Mouse (Mus musculus): ENCODE measurements around the gene Cnih2. TPM values are rescaled to one million over a fixed set of nuclear protein-coding genes. Genes with fewer than 3 reads are reported as not detected.

The Cnih2 gene
- total RNA-seq (2012; rRNA removed) (0.55 and 0.72 TPM in 2 replicates), total RNA-seq (2014; rRNA removed) (0.23 TPM in 1 of 2 replicates, not detected in the other), polyA plus RNA-seq (2012; ENCODE audit: insufficient read length, low read depth) (1.7 and 2.2 TPM in 2 replicates)

DNA sequence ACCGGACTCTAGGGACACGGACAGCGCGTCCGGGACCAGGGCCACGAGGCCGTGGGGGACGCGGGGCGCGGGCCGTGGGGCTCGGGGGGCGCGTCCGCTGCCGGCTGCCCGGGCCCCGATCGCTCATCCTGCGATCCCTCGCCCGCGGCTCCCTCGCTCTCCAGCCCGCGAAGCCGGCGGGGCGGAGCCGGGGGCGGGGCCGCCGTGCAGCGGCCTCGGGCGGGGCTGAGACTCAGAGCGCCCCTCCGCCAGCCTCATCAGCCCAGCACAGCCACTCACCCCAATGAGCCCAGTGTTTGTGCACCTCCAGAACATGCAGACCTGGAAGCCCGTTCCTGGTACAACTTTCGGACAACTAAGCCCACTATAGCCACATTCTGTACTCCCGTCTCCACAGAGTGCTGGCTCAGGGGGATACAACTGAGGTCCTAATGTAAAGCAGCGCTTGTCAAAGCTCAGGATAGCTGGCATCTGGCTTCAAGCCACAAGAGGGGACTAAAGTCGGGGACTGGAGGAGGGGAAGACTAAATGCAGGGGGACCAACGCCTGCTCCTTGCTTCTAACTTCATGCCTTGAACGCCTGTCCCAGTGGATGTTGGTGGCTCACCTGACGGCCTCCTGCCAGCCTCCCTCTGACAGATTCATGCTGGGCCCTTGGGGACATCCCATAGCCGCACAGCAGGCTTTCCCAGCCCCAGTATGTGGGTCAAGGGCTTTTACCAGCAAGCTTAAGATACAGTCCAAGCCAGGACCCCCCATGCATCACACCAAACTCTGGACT, at the start of gene Cnih2:
Cnih2 (minus strand) TSS at position 159 of the 781 bp plus-strand sequence.
- TF ChIP-seq SMC3 (IDR thresholded peaks at IDR 0.05; ENCODE audit: low read depth, low read length) (no peak), UBTF (IDR thresholded peaks at IDR 0.05; ENCODE audit: low read depth, low read length) (no peak), USF2 (conservative IDR thresholded peaks at IDR 0.05; ENCODE audit: low read depth, low read length) (no peak), RCOR1 (conservative IDR thresholded peaks at IDR 0.05; ENCODE audit: low read depth, low read length) (no peak)
- dilution Hi-C loops (cut with MboI; ENCODE audit: extremely low pct_ligation_motif_present, extremely low pct_unique_long_range_greater_than_20kb, low sequenced_read_pairs), result no loop called here
- H3K4me1 ChIP-seq (ENCODE audit: control insufficient read depth in 1 of 2, insufficient read depth in 2 of 2), result peaks cover 10% of the 10 kb centered on the region in 2 experiments; a peak in 3 of 4 replicates

DNA sequence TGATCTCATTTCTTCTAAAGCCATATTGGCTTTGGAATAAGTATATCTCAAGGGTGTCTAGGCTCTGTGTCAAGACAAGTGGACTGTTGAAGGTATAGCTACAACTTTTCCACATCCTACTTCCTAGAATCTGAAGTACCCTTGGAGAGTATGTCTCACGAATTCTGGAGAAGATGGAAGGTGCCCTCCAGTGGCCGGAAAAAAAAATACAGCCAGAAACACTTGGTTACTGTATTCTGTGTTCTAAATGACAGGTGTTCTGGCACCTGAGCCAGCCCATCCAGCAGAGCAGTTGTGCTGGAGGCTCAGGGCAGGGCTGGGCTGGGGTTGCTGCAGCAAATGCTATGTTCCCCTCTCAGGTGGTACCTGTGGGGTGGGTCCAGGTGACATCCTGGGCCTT, 41.3 kb upstream of the Cnih2 start:
- peaks cover 49 to 57% of the 10 kb centered on the region in 2 experiments for H3K36me3 ChIP-seq (replicated peaks in 1 of 2; ENCODE audit: control insufficient read depth in 1 of 2, insufficient read depth in 1 of 2, low read length in 1 of 2)
- TF ChIP-seq SMC3 (IDR thresholded peaks at IDR 0.05; ENCODE audit: low read depth, low read length), result peak; percentile 71
- TF ChIP-seq CTCF (conservative IDR thresholded peaks at IDR 0.05 in 1 of 2, IDR thresholded peaks at IDR 0.05 in 1 of 2; ENCODE audit: low read depth in 2 of 2, low read length in 2 of 2), result peak; percentile 53 to 85
- TF ChIP-seq RAD21 (IDR thresholded peaks at IDR 0.05; ENCODE audit: low read depth, low read length), result peak; percentile 81
- no peak for TF ChIP-seq NRF1 (IDR thresholded peaks at IDR 0.05; ENCODE audit: low read depth, low read length)
- TF ChIP-seq TBP (conservative IDR thresholded peaks at IDR 0.05; ENCODE audit: low read depth, low read length), result no peak
- no peak for TF ChIP-seq JUND (conservative IDR thresholded peaks at IDR 0.05; ENCODE audit: low read depth, low read length)
- TF ChIP-seq IRF4 (IDR thresholded peaks at IDR 0.05; ENCODE audit: low read depth, low read length), result 0 out of 2 replicates have a peak, but pooled peaks have one; percentile 14
- in situ Hi-C loops (cut with MboI; ENCODE audit: low pct_ligation_motif_present, low pct_unique_long_range_greater_than_20kb, low sequenced_read_pairs), result loop anchor here (5.0 kb wide), 1 partner anchor 47 kb away; no protein-coding TSS in a partner anchor
- H3K27ac ChIP-seq (ENCODE audit: insufficient read depth, low read depth), result no peak overlapping the region
- H3K27me3 ChIP-seq (replicated peaks), result no peaks in the 10 kb centered on the region
- H3K4me2 ChIP-seq (ENCODE audit: insufficient read depth, low read depth, poor library complexity, severe bottlenecking), result no peak overlapping the region
- no peaks in the 10 kb centered on the region for H3K9me3 ChIP-seq (replicated peaks; ENCODE audit: low read length)
- no peaks in the 10 kb centered on the region for H3K4me1 ChIP-seq (ENCODE audit: control insufficient read depth in 1 of 2, insufficient read depth in 2 of 2)
- dilution Hi-C loops (cut with MboI; ENCODE audit: extremely low pct_ligation_motif_present, extremely low pct_unique_long_range_greater_than_20kb, low sequenced_read_pairs), result no loop called here
- no peaks in the 10 kb centered on the region for H3K79me2 ChIP-seq (replicated peaks; ENCODE audit: control insufficient read depth, extremely low read depth, insufficient read depth, poor library complexity, severe bottlenecking)
- H3K9ac ChIP-seq (ENCODE audit: insufficient read depth, low read depth), result no peak overlapping the region
- H3K4me3 ChIP-seq (replicated peaks in 1 of 3; ENCODE audit: low read depth in 2 of 3, low read length in 2 of 3, poor library complexity in 1 of 3), result no peak overlapping the region
- DNase-seq (ENCODE audit: extremely low read depth), result peak; percentile 47

More for the DNA sequence above, at the start of gene Cnih2:
- no peak for DNase-seq (ENCODE audit: extremely low read depth)
- Histone ChIP-seq H3K79me2 (replicated peaks; ENCODE audit: control insufficient read depth, extremely low read depth, insufficient read depth, poor library complexity, severe bottlenecking) (no peaks in the 10 kb centered on the region), H3K27ac (ENCODE audit: insufficient read depth, low read depth) (no peak within 1 kb of the TSS), H3K27me3 (replicated peaks) (no peaks in the 10 kb centered on the region), H3K4me3 (replicated peaks in 1 of 3; ENCODE audit: low read depth in 2 of 3, low read length in 2 of 3, poor library complexity in 1 of 3) (peak within 1 kb of the TSS in 1 of 3 experiments; percentile 34), H3K4me2 (ENCODE audit: insufficient read depth, low read depth, poor library complexity, severe bottlenecking) (peak within 1 kb of the TSS; percentile 72), H3K36me3 (replicated peaks in 1 of 2; ENCODE audit: control insufficient read depth in 1 of 2, insufficient read depth in 1 of 2, low read length in 1 of 2) (peaks cover 38 to 55% of the 10 kb centered on the region in 2 experiments), H3K9ac (ENCODE audit: insufficient read depth, low read depth) (peak within 1 kb of the TSS; percentile 58), H3K9me3 (replicated peaks; ENCODE audit: low read length) (no peaks in the 10 kb centered on the region)
- in situ Hi-C loops (cut with MboI; ENCODE audit: low pct_ligation_motif_present, low pct_unique_long_range_greater_than_20kb, low sequenced_read_pairs), result no loop called here

DNA sequence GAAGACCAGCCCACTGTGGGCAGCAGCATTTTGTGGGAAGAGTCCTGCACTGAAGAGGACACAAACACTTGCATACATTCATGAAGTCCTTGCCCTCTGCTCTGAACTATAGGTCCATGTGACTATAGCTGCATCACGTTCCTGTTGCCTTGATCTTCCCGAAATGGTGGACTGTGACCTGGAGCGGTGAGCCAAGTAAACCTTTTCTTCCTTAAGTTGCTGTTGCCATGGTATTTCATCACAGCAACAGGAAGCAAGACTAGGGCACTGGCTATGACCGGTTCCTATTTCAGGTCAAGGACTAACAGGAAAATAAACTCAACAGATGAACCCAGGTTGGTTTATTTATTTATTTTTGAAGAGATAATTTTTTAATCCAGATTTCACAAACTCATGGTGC, 32.9 kb upstream of the Cnih2 start:
- Histone ChIP-seq H3K9me3 (replicated peaks; ENCODE audit: low read length) (no peaks in the 10 kb centered on the region), H3K4me2 (ENCODE audit: insufficient read depth, low read depth, poor library complexity, severe bottlenecking) (no peak overlapping the region), H3K9ac (ENCODE audit: insufficient read depth, low read depth) (no peak overlapping the region), H3K4me1 (ENCODE audit: control insufficient read depth in 1 of 2, insufficient read depth in 2 of 2) (no peaks in the 10 kb centered on the region), H3K27me3 (replicated peaks) (peaks cover 15% of the 10 kb centered on the region), H3K36me3 (replicated peaks in 1 of 2; ENCODE audit: control insufficient read depth in 1 of 2, insufficient read depth in 1 of 2, low read length in 1 of 2) (peaks cover 18 to 25% of the 10 kb centered on the region in 2 experiments), H3K27ac (ENCODE audit: insufficient read depth, low read depth) (no peak overlapping the region), H3K4me3 (replicated peaks in 1 of 3; ENCODE audit: low read depth in 2 of 3, low read length in 2 of 3, poor library complexity in 1 of 3) (no peak overlapping the region), H3K79me2 (replicated peaks; ENCODE audit: control insufficient read depth, extremely low read depth, insufficient read depth, poor library complexity, severe bottlenecking) (no peaks in the 10 kb centered on the region)
- dilution Hi-C loops (cut with MboI; ENCODE audit: extremely low pct_ligation_motif_present, extremely low pct_unique_long_range_greater_than_20kb, low sequenced_read_pairs), result no loop called here
- TF ChIP-seq UBTF (IDR thresholded peaks at IDR 0.05; ENCODE audit: low read depth, low read length), result no peak
- no peak for TF ChIP-seq SIN3A (IDR thresholded peaks at IDR 0.05; ENCODE audit: low read length)
- TF ChIP-seq MXI1 (IDR thresholded peaks at IDR 0.05; ENCODE audit: low read depth, low read length), result no peak
- no peak for TF ChIP-seq RAD21 (IDR thresholded peaks at IDR 0.05; ENCODE audit: low read depth, low read length)
- TF ChIP-seq TBP (conservative IDR thresholded peaks at IDR 0.05; ENCODE audit: low read depth, low read length), result no peak
- TF ChIP-seq KAT2A (IDR thresholded peaks at IDR 0.05; ENCODE audit: insufficient replicate concordance, low read length), result no peak
- no peak for TF ChIP-seq CTCF (conservative IDR thresholded peaks at IDR 0.05 in 1 of 2, IDR thresholded peaks at IDR 0.05 in 1 of 2; ENCODE audit: low read depth in 2 of 2, low read length in 2 of 2)
- no peak for TF ChIP-seq GABPA (IDR thresholded peaks at IDR 0.05; ENCODE audit: insufficient replicate concordance, low read depth, low read length)
- TF ChIP-seq MYC (IDR thresholded peaks at IDR 0.05; ENCODE audit: low read depth, low read length), result no peak
- no peak for TF ChIP-seq SMC3 (IDR thresholded peaks at IDR 0.05; ENCODE audit: low read depth, low read length)
- TF ChIP-seq POLR2AphosphoS2 (IDR thresholded peaks at IDR 0.05; ENCODE audit: low read depth, low read length), result no peak
- no peak for TF ChIP-seq JUND (conservative IDR thresholded peaks at IDR 0.05; ENCODE audit: low read depth, low read length)
- no peak for TF ChIP-seq NELFE (IDR thresholded peaks at IDR 0.05; ENCODE audit: low read depth, low read length)
- no peak for TF ChIP-seq PAX5 (IDR thresholded peaks at IDR 0.05; ENCODE audit: low read length)
- no peak for DNase-seq (ENCODE audit: extremely low read depth)
- in situ Hi-C loops (cut with MboI; ENCODE audit: low pct_ligation_motif_present, low pct_unique_long_range_greater_than_20kb, low sequenced_read_pairs), result no loop called here
